Mouse (Mus musculus): ENCODE measurements at regions not wholly inside any gene's neighbourhood (a gene's known extent, or its start where the extent isn't known, plus 50 kb on each side); places are given as distances from the start of the nearest gene placed in this dataset.

DNA sequence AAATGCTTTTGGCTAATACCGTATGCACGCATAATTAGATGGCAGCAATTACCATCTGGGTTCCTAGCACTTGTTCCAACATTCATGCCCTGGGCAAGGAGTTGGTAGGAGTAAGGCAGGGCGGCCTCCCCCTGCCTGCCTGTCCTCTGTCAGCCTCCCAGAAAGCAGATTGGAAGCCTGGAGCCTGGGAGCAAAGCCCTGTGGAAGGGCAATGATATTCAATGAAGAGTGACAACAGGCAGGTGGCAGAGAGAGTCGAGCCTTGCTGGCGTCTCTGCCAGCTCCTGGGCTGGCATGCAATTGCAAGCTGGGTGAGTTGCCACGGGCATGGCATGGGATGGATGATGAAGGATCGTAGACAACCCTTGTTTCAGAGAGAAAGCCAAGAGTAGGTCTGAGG lies 273.1 kb upstream of the 4931429L15Rik start:
- TF ChIP-seq CTCF (IDR thresholded peaks at IDR 0.05; ENCODE audit: insufficient read depth, low read depth, low read length) = no peak
- no peak for TF ChIP-seq POLR2A (IDR thresholded peaks at IDR 0.05; ENCODE audit: insufficient read depth, low read depth, low read length)

Measured in olfactory bulb, adult 2 months (tissue).